Mouse (Mus musculus): ENCODE results near the gene Zfp87.
A peak's percentile ranks its signal among the peaks of the same experiment; 100 is the strongest.

The Zfp87 gene

DNA sequence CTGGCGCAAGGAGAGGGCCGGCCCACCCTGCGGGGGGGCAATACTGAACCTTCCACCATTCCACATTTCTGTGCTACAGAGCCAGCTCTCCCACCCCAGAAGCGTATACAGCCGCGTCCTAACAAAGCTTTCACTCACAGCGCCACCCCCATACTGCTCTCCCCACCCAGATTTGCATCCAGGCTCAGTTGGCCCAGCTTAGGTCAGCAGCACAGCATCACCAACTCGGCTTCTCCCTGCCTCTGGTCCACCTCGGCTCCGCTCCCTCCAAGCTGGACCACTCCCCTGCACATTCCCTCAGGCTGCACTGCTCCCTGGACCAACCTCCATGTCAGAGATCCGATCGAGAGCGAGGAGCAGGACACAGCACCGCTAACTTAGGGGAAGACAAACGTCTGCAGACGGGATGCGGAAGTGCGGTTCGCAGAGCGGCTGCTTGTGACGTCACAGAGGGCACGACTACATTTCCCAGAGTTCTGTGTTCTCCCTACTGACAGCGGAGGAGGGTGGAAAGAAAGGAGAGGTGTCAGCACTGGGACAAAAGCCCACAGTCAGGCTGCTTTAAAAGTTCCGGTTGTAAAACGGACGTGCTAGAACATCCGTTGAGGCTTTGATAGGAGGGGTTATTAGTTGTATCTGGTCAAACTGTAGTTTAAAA is at the start of gene Zfp87, which contains the start of gene Gm26965:
Gene Zfp87, minus strand, starts transcription at position 425 of the 658 bp plus-strand sequence.
Gene Gm26965, minus strand, starts transcription at position 399 of the 658 bp plus-strand sequence.
- DNase-seq (ENCODE audit: low read depth, low spot score), result peak; percentile 81

DNA sequence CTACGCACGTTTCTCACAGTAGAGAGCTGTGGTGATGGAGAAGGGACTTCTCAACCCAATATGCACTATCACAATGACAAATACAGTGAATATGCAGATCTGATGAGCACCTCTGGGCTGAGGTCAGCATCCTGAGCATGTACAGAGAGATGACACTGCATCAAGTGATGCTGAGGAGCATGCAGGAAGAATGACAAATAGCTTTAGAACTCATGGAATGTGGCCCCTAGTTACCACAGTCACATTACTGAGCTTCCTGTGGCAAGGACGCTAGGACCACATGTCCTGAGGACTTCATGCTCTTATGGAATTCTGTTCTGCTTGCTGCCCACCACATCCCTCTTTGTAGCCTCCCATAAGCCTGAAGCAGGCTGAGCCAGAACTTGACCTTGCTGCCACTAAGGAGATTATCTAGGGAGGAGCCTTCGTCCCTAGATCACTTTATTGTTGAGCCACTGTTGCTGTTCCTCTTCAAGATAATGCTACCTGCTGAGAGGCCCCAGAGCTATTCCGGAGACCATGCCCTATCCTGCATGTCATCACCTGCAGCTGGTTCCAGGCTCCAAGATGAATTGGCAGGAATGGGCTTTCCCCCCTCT is 46.7 kb upstream of the Zfp87 start:
- DNase-seq (ENCODE audit: low read depth, low spot score), result no peak

DNA sequence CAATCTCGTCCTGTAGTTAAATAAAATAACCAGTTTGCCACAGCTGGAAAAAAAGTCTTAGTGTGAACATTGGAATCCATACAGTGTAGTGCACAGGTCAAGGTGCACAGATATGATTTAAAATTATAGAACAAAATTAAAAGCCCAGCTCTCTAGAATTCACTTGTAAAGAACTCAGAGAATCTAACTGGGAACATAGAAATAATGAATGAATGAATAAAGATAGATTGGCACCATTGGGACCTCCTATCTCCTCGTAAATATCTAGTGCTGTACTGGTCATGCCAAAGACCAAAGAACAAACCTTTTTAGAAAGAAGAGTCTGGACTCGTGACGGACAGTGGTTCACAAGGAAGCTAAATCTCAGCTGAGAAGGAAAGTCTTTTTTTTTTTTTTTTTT is 27.8 kb upstream of the Zfp87 start, which contains the start of gene Zfp748:
Gene Zfp748, minus strand, starts transcription at position 101 of the 400 bp plus-strand sequence.
- DNase-seq (ENCODE audit: low read depth, low spot score), result no peak

DNA sequence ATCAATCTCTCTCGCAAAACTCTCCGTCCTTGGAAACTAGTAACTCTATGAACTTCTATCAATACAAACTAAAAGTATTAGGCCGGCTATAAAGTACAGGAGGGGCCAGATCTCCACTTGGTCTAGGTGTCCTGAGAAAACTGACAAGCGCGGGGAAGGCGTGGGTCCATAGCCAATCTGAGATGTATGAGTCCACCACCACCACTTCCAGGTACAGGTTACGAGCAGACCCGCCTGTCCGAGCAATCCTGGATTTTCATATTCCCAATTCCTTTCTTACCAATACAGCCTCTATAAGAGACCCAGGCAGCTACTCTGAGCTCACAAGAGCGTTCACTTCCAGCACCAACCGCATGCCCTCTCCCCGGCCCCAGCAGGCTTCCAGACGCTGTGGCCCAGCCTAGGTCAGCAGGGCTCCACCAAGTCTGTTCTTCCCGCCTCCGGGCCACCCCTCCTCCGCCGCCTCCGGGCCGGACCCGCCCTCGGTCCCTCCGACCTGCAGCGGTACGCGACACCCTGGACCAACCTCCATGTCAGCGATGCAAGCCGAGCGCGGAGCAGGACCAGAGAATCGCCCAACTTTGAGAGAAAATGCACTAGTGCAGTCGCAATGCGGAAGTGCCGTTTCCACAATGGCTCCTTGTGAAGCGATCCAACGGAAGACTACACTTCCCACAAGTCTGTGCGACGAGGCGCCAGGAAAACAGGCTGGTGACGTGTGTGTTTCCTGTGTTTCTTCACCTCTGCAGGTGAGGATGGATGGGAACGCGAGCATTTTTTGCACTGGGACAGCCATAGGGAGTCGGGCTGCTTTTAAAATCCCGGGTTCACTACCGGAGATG is 26.7 kb upstream of the Zfp87 start:
- peak; percentile 76 for DNase-seq (ENCODE audit: low read depth, low spot score)

DNA sequence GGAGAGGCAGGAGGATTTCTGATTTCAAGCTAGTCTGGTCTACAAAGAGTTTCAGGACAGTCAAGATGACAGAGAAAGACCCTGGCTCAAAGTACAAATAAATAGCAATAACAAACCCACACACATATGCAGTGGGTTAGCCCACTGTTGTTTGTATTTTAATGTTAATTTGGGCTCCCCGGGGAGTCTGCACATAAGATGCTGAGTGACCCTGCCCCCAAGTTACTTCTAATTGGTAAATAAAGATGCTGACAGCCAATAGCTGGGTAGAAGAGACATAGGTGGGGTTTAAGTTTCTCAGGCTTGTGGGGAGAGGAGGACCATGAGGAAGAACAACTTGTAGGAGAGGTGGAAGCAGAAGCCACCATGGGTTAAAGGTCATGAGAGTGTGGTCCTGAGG is 20.0 kb upstream of the Zfp87 start:
- DNase-seq (ENCODE audit: low read depth, low spot score), result no peak

DNA sequence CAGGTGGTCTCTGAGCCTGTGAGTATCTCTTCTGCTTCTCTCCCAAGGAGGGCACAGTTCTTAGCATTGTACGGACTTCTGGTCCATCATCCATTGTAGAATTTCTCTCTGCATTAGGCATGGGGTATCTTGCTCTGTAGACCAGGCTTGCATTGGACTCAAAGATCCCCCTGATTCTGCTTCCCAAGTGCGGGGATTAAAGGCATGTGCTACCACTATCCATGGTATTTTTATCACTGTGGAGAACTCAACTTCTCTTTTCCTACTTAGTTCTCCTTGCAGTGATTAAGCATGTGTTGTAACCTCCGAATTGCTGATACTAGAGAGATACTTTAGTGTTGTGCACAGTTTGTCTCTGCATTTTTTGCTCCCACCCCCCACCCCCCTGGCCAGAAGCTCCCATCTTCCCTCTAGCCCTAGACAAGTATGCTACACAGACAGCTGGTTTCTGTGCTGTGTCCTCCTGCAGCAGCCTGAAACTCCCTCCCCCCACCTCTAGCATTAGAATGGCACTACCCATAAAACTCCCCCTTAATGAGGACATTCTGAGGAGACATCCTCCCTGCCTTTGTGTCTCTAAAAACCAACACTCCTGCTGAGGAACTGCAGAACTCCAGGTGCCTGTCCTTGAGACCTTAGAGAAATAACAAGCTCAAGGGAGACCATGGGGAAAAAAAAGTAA is 1.2 kb upstream of the Zfp87 start:
- DNase-seq (ENCODE audit: low read depth, low spot score), result no peak

DNA sequence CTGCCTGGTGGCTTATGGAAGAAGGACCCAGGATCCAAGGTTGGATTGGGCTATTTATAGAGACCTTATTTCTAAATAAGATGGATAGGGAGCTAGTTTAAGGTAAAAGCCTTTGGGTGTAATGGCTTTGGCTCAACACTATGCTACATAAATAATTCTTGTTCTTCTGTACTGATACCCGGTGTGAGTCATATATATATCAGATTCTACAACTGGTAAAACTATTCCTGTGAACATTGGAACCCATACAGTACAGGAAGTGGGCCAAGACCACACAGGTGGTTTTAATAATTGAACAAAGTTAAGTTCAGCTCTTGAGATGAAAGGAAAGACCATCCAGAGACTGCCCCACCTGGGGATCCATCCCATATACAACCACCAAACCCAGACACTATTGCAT is 25.1 kb downstream of the Zfp87 start:
- no peak for DNase-seq (ENCODE audit: low read depth, low spot score)

DNA sequence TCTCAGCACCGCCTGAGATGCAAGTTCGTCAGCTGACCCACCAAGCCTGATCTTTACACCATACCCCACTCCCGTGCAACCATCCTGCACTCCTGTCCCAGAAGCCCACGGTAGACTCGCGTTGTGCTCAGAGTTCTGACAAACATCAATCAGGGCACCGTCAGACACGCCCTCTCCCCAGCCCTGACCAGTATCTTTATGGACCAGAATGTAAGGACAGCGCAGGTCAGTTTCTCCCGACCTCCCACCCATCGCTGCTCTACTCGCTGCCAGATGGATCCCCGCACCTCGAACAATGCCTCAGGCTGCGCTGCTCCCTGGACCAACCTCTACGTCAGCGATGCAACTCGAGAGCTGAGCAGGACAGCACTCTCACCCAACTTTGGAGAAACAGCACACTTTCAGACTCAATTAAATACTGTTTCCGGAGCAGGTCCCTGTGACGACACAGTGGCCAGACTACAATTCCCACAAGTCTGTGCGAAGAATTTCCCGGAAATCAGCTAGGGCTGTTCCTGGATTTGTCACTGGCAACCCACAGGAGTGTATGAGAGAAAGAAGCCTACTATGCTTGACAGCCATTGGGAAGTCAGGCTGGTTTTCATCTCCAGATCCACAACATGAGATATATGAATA is 25.8 kb downstream of the Zfp87 start, which contains the start of gene Zfp58:
Gene Zfp58, minus strand, starts transcription at position 472 of the 636 bp plus-strand sequence.
- peak; percentile 76 for DNase-seq (ENCODE audit: low read depth, low spot score)

DNA sequence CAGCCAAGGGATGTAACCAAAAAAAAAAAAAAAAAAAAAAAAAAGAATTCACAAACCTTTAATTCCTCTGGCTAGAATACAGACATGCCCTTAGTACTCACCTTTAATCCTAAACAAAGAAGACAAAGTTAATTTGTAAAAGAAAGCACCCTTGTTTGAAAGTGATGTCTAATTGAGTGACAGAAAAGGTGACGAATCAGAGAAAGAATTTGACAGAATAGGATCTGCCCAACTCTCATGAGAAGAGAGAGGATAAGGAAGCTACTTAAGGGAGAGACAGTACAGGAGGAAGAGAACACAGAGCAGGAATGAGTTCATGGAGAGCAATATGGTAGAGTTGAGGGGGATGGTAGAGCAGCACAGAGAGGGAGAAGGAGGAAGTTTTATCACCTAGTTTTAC is 30.3 kb downstream of the Zfp87 start:
- no peak for DNase-seq (ENCODE audit: low read depth, low spot score)

DNA sequence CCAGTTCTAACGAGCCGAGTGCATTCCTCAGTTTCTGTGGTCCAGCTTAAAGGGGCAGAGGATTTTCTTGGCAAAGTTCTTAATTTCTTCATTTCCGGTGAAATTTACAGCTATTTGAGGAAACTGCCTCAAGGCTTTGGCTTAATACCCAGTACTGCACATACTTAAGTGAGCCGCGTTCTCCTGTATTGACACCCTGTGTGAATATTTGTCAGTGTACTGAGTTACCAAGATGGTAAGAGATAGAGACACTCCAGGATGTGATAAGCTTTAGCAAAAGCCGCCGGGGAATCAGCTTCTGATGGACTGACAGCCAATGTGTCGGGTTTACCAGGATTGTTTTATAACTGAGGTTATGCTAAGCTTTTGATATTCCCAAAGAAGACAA is 41.6 kb downstream of the Zfp87 start:
- DNase-seq (ENCODE audit: low read depth, low spot score), result no peak

DNA sequence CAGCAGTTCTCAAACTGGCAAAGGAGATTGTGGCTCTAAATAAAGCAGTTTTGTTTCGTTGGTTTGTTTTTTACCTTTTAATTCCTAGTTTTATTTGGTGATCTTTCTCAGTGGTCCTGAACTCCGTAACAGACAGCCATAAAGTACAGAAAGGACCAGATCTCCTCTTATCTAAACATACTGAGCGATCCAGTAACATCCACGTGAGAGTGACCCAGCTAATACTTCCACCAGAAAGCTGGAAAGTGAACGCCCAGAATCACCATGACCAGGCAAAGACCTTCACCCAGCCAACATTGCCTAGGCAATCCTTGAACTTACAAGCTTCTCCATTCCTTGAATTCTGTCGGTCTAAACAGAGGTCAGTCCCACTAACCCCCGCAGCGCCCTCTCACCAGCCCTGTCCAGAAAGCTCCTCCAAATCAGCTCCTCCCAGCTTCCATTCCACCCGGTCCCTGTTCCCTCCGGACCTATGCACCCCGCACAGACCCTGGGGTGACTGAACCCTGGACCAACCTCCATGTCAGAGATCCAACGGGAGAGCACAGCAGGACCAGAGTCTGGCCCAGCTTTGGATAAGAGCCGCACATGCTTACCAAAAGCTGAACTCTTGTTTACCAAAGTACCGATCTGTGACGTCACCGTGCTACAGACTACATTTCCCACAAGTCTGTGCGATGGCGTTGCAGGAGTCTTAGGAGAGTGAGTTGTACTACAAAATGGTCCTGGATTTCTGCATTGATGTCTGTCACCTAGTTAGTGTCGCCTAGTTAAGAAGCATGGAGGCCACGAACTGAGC is 42.2 kb downstream of the Zfp87 start, which contains the start of gene Zfp874b:
Gene Zfp874b, minus strand, starts transcription at position 634 of the 799 bp plus-strand sequence.
- peak; percentile 69 for DNase-seq (ENCODE audit: low read depth, low spot score)

DNA sequence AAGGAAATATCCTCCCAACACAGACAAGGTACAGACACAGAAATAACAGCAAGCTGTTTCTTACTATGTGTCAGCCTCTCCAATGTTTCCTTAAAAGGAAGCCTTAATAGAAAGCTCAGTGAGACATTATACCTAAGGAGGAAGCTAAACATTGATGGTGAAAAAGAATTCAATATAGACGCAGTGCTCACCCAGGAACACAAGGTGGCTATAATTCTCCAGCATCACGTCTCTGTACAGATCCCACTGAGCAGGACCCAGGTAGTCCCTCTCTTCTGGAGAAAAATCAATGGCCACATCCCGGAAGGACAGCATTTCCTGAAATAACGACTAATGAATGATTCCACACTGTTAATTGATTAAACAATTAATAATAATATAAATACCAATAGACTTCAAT is 44.4 kb downstream of the Zfp87 start:
- DNase-seq (ENCODE audit: low read depth, low spot score), result no peak

DNA sequence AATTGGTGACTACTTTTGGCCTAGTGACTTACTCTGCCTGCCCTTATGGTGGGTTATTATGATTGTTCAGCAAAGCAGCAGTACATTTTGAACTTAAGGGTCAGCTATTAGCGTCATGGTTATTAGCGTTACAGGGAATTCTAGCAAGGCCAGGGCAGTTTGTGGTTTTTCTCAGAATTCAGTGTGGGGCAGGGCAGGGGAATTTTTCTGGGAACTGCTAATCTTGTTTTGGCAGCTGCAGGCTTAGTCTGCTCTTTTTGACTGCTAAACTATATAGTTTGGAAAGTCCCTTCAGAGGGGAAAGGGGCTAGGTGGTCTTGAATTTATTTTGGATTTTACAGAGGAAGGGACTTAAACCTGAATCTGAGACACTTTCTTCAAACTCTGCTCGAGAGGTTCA is 56.7 kb downstream of the Zfp87 start:
- DNase-seq (ENCODE audit: low read depth, low spot score), result no peak

Measured in retina, postnatal 7 days (tissue).